Mouse (Mus musculus): ENCODE measurements around the gene Trim63. TPM values are rescaled to one million over a fixed set of nuclear protein-coding genes. Genes with fewer than 3 reads are reported as not detected.

The Trim63 gene
- polyA plus RNA-seq, 1 experiment from 2014 or later = 0.40 TPM

DNA sequence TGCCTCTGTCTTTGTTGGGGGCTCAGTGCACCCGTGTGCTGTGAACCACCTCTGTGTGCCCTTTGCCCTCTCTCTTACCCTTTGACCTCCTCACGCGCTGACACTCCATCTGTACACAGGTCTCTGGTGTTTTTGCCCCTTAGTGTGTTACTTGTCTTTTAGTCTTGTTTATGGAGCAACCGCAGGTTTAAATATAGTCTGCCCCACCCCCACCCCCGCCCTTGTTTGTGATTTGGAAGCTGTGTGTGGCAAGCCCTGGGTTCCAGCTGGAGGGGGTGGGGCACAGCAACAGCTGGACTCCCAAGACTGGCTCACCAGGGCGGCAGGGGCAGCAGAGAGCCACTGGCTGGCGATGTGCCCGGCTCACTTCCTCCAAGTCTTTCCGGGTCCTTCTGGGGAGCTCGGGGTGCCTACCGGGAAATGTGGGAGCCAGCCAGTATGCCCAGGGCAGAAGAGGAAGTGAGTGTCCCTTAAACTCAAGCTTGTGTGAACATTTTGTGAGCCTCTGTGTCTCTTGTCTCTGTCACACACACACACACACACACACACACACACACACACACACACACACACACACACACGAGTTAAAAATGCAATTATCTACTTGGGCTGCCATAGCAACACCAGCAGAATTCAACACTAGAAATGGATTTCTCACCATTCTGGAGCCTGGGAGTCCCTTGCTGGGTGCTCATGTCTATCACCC, 7.4 kb upstream of the Trim63 start:
- Histone ChIP-seq H3K4me1 (peaks cover 14% of the 10 kb centered on the region), H3K9me3 (no peaks in the 10 kb centered on the region), H3K27ac (peak overlapping the region; percentile 16; the same call in 1 of the 2 replicates), H3K9ac (no peak overlapping the region), H3K36me3 (replicated peaks) (no peaks in the 10 kb centered on the region), H3K27me3 (replicated peaks) (no peaks in the 10 kb centered on the region), H3K4me3 (no peak overlapping the region), H3K4me2 (peak overlapping the region; percentile 27)
- 12% methylated on average over 12 of the region's 12 CpGs for WGBS
- no peak for ATAC-seq (replicated peaks)

- Histone ChIP-seq H3K4me3 (no peak overlapping the region), H3K9me3 (no peaks in the 10 kb centered on the region), H3K9ac (no peak overlapping the region), H3K4me1 (peaks cover 14% of the 10 kb centered on the region), H3K27me3 (replicated peaks) (no peaks in the 10 kb centered on the region), H3K27ac (no peak overlapping the region), H3K4me2 (no peak overlapping the region), H3K36me3 (replicated peaks) (no peaks in the 10 kb centered on the region)
- WGBS = 92% methylated on average over 7 of the region's 7 CpGs
- no peak for ATAC-seq (replicated peaks)
Measured at GRCm38 (mm10) chr4:134310106-134310505, 4.8 kb upstream of the Trim63 start.

GRCm38 (mm10) chr4:134310656-134311055, 4.3 kb upstream of the Trim63 start:
- Histone ChIP-seq H3K27ac (no peak overlapping the region), H3K9me3 (no peaks in the 10 kb centered on the region), H3K4me1 (peaks cover 14% of the 10 kb centered on the region), H3K9ac (no peak overlapping the region), H3K36me3 (replicated peaks) (no peaks in the 10 kb centered on the region), H3K4me3 (no peak overlapping the region), H3K4me2 (no peak overlapping the region), H3K27me3 (replicated peaks) (no peaks in the 10 kb centered on the region)
- ATAC-seq (replicated peaks) = no peak
- WGBS = 92% methylated on average over 9 of the region's 9 CpGs

GRCm38 (mm10) chr4:134311784-134312183, 3.1 kb upstream of the Trim63 start:
- Histone ChIP-seq H3K4me3 (no peak overlapping the region), H3K27me3 (replicated peaks) (no peaks in the 10 kb centered on the region), H3K27ac (no peak overlapping the region), H3K36me3 (replicated peaks) (no peaks in the 10 kb centered on the region), H3K9me3 (no peaks in the 10 kb centered on the region), H3K4me1 (peaks cover 14% of the 10 kb centered on the region), H3K9ac (no peak overlapping the region), H3K4me2 (no peak overlapping the region)
- no peak for ATAC-seq (replicated peaks)
- 84% methylated on average over 9 of the region's 9 CpGs for WGBS

DNA sequence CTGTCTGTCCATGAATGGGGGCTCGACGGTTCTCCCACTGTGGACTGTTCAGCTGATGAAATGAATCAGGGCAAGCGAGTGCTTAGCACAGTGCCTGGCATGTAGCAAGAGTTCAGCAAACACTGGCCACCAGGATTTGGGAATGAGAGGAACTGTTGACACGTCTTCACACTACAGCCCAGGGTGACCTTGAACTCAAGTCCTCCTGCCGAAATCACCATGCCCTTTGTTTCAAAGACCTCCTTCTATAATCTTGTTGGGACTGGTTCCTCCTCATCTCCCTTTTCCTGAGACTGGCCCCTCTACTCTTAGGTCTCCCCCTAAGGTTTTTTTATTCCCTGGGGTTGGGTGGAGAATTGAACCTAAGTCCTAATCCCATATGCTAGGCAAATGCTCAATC, 2.6 kb upstream of the Trim63 start:
- H3K4me2 ChIP-seq = no peak overlapping the region
- no peak overlapping the region for H3K9ac ChIP-seq
- peaks cover 9% of the 10 kb centered on the region for H3K4me1 ChIP-seq
- no peaks in the 10 kb centered on the region for H3K9me3 ChIP-seq
- H3K27ac ChIP-seq = no peak overlapping the region
- 95% methylated on average over 5 of the region's 5 CpGs for WGBS
- H3K4me3 ChIP-seq = no peak overlapping the region
- H3K27me3 ChIP-seq (replicated peaks) = no peaks in the 10 kb centered on the region
- H3K36me3 ChIP-seq (replicated peaks) = no peaks in the 10 kb centered on the region
- ATAC-seq (replicated peaks) = no peak

- Histone ChIP-seq H3K9me3 (no peaks in the 10 kb centered on the region), H3K27me3 (replicated peaks) (no peaks in the 10 kb centered on the region), H3K4me2 (no peak overlapping the region), H3K4me3 (no peak overlapping the region), H3K36me3 (replicated peaks) (no peaks in the 10 kb centered on the region), H3K4me1 (peaks cover 5% of the 10 kb centered on the region; the same call in 1 of the 2 replicates), H3K9ac (no peak overlapping the region), H3K27ac (no peak overlapping the region)
- 97% methylated on average over 6 of the region's 6 CpGs for WGBS
- ATAC-seq (replicated peaks) = no peak
Measured at GRCm38 (mm10) chr4:134312901-134313300, 2.0 kb upstream of the Trim63 start.

DNA sequence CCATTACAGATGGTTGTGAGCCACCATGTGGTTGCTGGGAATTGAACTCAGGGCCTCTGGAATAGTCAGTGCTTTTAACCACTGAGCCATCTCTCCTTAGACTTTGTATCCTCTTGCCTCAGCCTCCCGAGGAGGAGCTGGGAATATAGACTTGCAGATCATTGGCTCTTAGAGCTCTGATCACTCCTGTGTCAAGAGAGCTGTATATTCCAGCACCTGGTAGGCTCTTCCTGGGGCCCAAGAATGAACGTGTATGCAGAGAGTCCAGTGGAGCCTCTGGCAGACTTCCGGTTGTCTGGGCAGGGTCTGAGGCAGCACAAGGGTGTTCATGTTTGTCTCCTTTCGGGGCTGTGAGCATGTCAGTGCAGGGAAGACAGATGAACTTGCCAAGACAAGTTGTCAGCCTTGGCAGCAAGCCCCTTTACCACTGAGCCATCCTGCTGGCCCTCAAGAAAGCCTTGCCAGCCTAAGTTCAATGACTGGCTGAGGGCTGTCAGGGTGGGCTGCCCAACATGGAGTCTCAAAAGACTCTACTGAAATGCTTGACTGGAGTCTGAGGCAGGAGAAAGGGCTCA, 752 bp upstream of the Trim63 start:
- Histone ChIP-seq H3K27me3 (replicated peaks) (no peaks in the 10 kb centered on the region), H3K9me3 (no peaks in the 10 kb centered on the region), H3K4me1 (no peaks in the 10 kb centered on the region), H3K27ac (no peak overlapping the region), H3K4me2 (no peak overlapping the region), H3K36me3 (replicated peaks) (no peaks in the 10 kb centered on the region), H3K4me3 (no peak overlapping the region), H3K9ac (no peak overlapping the region)
- WGBS = 83% methylated on average over 4 of the region's 4 CpGs
- ATAC-seq (replicated peaks) = no peak

- Histone ChIP-seq H3K36me3 (replicated peaks) (no peaks in the 10 kb centered on the region), H3K27me3 (replicated peaks) (no peaks in the 10 kb centered on the region), H3K27ac (no peak overlapping the region), H3K4me2 (no peak overlapping the region), H3K4me3 (no peak overlapping the region), H3K4me1 (no peaks in the 10 kb centered on the region), H3K9me3 (no peaks in the 10 kb centered on the region), H3K9ac (no peak overlapping the region)
- no peak for ATAC-seq (replicated peaks)
- 84% methylated on average over 9 of the region's 9 CpGs for WGBS
Measured at GRCm38 (mm10) chr4:134315470-134315869, 550 bp downstream of the Trim63 start.

GRCm38 (mm10) chr4:134316390-134316789, 1.5 kb downstream of the Trim63 start:
- Histone ChIP-seq H3K9me3 (no peaks in the 10 kb centered on the region), H3K27ac (no peak overlapping the region), H3K4me3 (no peak overlapping the region), H3K4me1 (no peaks in the 10 kb centered on the region), H3K9ac (no peak overlapping the region), H3K27me3 (replicated peaks) (no peaks in the 10 kb centered on the region), H3K36me3 (replicated peaks) (no peaks in the 10 kb centered on the region), H3K4me2 (no peak overlapping the region)
- WGBS = 62% methylated on average over 16 of the region's 16 CpGs
- no peak for ATAC-seq (replicated peaks)

DNA sequence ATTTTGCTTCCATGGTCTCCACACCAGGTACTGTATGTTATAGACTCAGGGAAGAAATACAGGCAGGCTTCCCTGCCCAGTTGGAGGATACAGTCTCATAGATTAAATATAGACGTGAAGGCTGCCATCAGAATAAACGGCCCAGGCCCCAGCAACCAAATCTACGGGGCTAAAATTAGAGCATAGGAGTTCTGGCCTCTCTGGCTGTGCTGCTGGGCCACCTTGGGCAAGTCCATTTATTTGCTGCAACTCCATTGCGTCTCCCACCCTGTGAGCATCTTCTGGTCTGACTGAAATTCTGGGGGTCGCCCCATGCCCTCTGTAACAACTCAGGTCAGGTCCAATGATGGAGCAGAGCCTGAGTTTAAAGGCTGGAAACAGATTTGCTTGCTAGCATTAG, 4.2 kb downstream of the Trim63 start:
- 88% methylated on average over 5 of the region's 5 CpGs for WGBS
- no peak overlapping the region for H3K4me2 ChIP-seq
- H3K4me1 ChIP-seq = no peaks in the 10 kb centered on the region
- no peak overlapping the region for H3K27ac ChIP-seq
- ATAC-seq (replicated peaks) = no peak
- no peaks in the 10 kb centered on the region for H3K9me3 ChIP-seq
- no peak overlapping the region for H3K4me3 ChIP-seq
- no peaks in the 10 kb centered on the region for H3K27me3 ChIP-seq (replicated peaks)
- no peaks in the 10 kb centered on the region for H3K36me3 ChIP-seq (replicated peaks)
- H3K9ac ChIP-seq = no peak overlapping the region

- Histone ChIP-seq H3K27ac (no peak overlapping the region), H3K36me3 (replicated peaks) (no peaks in the 10 kb centered on the region), H3K4me3 (no peak overlapping the region), H3K4me2 (no peak overlapping the region), H3K27me3 (replicated peaks) (no peaks in the 10 kb centered on the region), H3K4me1 (no peaks in the 10 kb centered on the region), H3K9me3 (no peaks in the 10 kb centered on the region), H3K9ac (no peak overlapping the region)
- ATAC-seq (replicated peaks) = no peak
- WGBS = 81% methylated on average over 5 of the region's 5 CpGs
Measured at GRCm38 (mm10) chr4:134319674-134320073, 4.8 kb downstream of the Trim63 start.

DNA sequence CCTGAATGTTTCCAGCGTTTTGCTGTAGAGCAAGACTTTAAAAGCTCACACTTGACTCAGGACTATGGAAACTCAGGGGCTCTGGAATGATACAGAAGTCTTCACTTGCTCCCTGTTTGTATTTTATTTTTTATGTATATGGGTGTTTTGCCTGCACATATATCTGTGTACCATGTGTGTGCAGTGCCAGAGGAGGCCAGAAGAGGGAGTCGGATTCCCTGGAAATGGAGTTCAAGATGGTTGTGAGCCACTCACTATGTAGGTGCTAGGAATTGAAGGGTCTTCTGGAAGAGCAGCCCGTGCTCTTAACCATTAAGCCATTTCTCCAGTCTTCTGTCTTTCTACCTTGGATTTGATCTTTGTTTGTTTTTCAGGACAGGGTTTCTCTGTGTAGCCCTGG, 6.6 kb downstream of the Trim63 start:
- Histone ChIP-seq H3K36me3 (replicated peaks) (no peaks in the 10 kb centered on the region), H3K9me3 (no peaks in the 10 kb centered on the region), H3K4me2 (no peak overlapping the region), H3K27ac (no peak overlapping the region), H3K4me3 (no peak overlapping the region), H3K27me3 (replicated peaks) (no peaks in the 10 kb centered on the region), H3K4me1 (no peaks in the 10 kb centered on the region), H3K9ac (no peak overlapping the region)
- ATAC-seq (replicated peaks) = no peak
- 66% methylated on average over 3 of the region's 3 CpGs for WGBS

- Histone ChIP-seq H3K4me1 (no peaks in the 10 kb centered on the region), H3K27me3 (replicated peaks) (no peaks in the 10 kb centered on the region), H3K9me3 (no peaks in the 10 kb centered on the region), H3K9ac (no peak overlapping the region), H3K36me3 (replicated peaks) (no peaks in the 10 kb centered on the region), H3K27ac (no peak overlapping the region), H3K4me3 (no peak overlapping the region), H3K4me2 (no peak overlapping the region)
- no peak for ATAC-seq (replicated peaks)
- WGBS = 73% methylated on average over 5 of the region's 5 CpGs
Measured at GRCm38 (mm10) chr4:134324655-134325054, 9.7 kb downstream of the Trim63 start.
